Mouse (Mus musculus) heart, embryonic 14.5 days (tissue): Measurements from ENCODE around the gene Vps41. TPM values are rescaled to one million over a fixed set of nuclear protein-coding genes. Genes with fewer than 3 reads are reported as not detected.

Experiments
- polyA plus RNA-seq: library from polyadenylated mRNA; unstranded; fragments of >200 nt; fragmentation: Nextera tagmentation; extraction: Ambion mirVana; gene quantifications from 2 replicates; pipeline ENCODE4 v1.2.1, GENCODE M21; 2014

The Vps41 gene
- polyA plus RNA-seq, 1 experiment from 2014 or later: 56.4 TPM

Other genes starting within 250 kb of the Vps41 start
- gene Amph, start 230.9 kb downstream of the Vps41 start, polyA plus RNA-seq: 0.22 and 0.36 TPM in 2 replicates